Mouse (Mus musculus): ENCODE results near the gene Nolc1.

- TF ChIP-seq EP300 (IDR thresholded peaks at IDR 0.05), result no peak
- no peak for TF ChIP-seq CTCF (IDR thresholded peaks at IDR 0.05)
These were observed 55.6 kb downstream of the Nolc1 start for GRCm38 (mm10) chr19:46131283-46131682.

All from lung, postnatal 0 days (tissue).